Mouse (Mus musculus): ENCODE measurements around the gene Tmbim7. TPM values are rescaled to one million over a fixed set of nuclear protein-coding genes. Genes with fewer than 3 reads are reported as not detected.

Gene Tmbim7
- polyA plus RNA-seq, 1 experiment from 2014 or later, result not detected

GRCm38 (mm10) chr5:3725491-3725890, 74.5 kb downstream of the Tmbim7 start:
- Histone ChIP-seq H3K9me3 (no peaks in the 10 kb centered on the region), H3K4me1 (no peaks in the 10 kb centered on the region), H3K4me2 (no peak overlapping the region), H3K4me3 (no peak overlapping the region), H3K36me3 (peaks cover 13% of the 10 kb centered on the region; the same call in 1 of the 2 replicates), H3K27me3 (no peaks in the 10 kb centered on the region), H3K9ac (no peak overlapping the region), H3K27ac (no peak overlapping the region)
- ATAC-seq (ENCODE audit: insufficient number of reproducible peaks, low FRiP score, low TSS enrichment, low read depth), result no peak
- 75% methylated on average over 1 of the region's 1 CpGs for WGBS

DNA sequence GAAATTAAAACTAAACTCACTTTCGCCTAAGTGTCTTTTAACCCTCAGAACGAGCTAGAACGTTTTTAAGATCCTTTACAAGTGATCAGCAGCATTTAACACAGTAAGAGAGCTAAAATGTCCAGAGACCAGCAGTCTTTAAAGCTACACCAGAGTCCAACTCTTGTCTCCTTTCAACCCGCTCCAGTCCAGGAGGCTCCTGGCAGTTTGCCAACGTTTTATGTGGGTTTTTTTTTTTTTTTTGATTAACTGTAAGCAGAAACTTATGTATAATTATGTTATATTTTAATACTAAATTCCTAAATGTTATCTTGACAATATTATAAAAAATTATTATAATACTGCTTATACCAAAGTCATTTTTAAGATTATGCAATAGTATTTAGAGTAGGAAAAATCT, 77.8 kb downstream of the Tmbim7 start:
- no peaks in the 10 kb centered on the region for H3K4me1 ChIP-seq
- H3K4me2 ChIP-seq, result no peak overlapping the region
- no peaks in the 10 kb centered on the region for H3K9me3 ChIP-seq
- H3K27me3 ChIP-seq, result no peaks in the 10 kb centered on the region
- H3K27ac ChIP-seq, result no peak overlapping the region
- WGBS, result 49% methylated on average over 5 of the region's 5 CpGs
- H3K36me3 ChIP-seq, result peaks cover 6% of the 10 kb centered on the region; the same call in 1 of the 2 replicates
- no peak overlapping the region for H3K9ac ChIP-seq
- no peak overlapping the region for H3K4me3 ChIP-seq
- no peak for ATAC-seq (ENCODE audit: insufficient number of reproducible peaks, low FRiP score, low TSS enrichment, low read depth)

Small RNA genes lying within 50 kb of the gene (microRNA-seq; reads per million reads assigned to microRNA genes)
- gene Gm22926 (not detected), gene Gm26238 (not detected)

Other genes with a start within 250 kb of the Tmbim7 start
- gene Fam133b, start 107.3 kb upstream of the Tmbim7 start, polyA plus RNA-seq (2015; fragmentation: Nextera tagmentation; extraction: Ambion mirVana), result 23.3 and 26.4 TPM in 2 replicates
- gene 1700109H08Rik, start 79.6 kb upstream of the Tmbim7 start, polyA plus RNA-seq (2015; fragmentation: Nextera tagmentation; extraction: Ambion mirVana), result 2.5 and 2.9 TPM in 2 replicates
- gene Pex1, start 55.1 kb upstream of the Tmbim7 start, polyA plus RNA-seq (2015; fragmentation: Nextera tagmentation; extraction: Ambion mirVana), result 15.0 and 15.2 TPM in 2 replicates
- gene Rbm48, start 54.6 kb upstream of the Tmbim7 start, polyA plus RNA-seq (2015; fragmentation: Nextera tagmentation; extraction: Ambion mirVana), result 13.6 and 15.4 TPM in 2 replicates
- 42.6 and 49.3 TPM in 2 replicates for gene Gatad1, start 6.0 kb downstream of the Tmbim7 start, polyA plus RNA-seq (2015; fragmentation: Nextera tagmentation; extraction: Ambion mirVana)
- gene Ankib1, start 151.7 kb downstream of the Tmbim7 start, polyA plus RNA-seq (2015; fragmentation: Nextera tagmentation; extraction: Ambion mirVana), result 8.7 and 10.1 TPM in 2 replicates
- gene Krit1, start 152.0 kb downstream of the Tmbim7 start, polyA plus RNA-seq (2015; fragmentation: Nextera tagmentation; extraction: Ambion mirVana), result 42.2 and 43.0 TPM in 2 replicates
- 0.06 TPM in 1 of 2 replicates, not detected in the other for gene Lrrd1, start 194.0 kb downstream of the Tmbim7 start, polyA plus RNA-seq (2015; fragmentation: Nextera tagmentation; extraction: Ambion mirVana)
- 6.8 and 8.0 TPM in 2 replicates for gene Mterf1a, start 242.8 kb downstream of the Tmbim7 start, polyA plus RNA-seq (2015; fragmentation: Nextera tagmentation; extraction: Ambion mirVana)

Measured in limb, embryonic 15.5 days (tissue).